Mouse (Mus musculus): ENCODE results near the gene Tshb. TPM values are rescaled to one million over a fixed set of nuclear protein-coding genes. Genes with fewer than 3 reads are reported as not detected.

Gene Tshb
- not detected in 2 replicates for polyA plus RNA-seq (2012; rRNA removed; ENCODE audit: low replicate concordance)

GRCm38 (mm10) chr3:102782618-102783017 lies at the start of gene Tshb:
Tshb (minus strand) TSS chr3:102782718.

GRCm38 (mm10) chr3:102734313-102735030 lies 48.0 kb downstream of the Tshb start, which contains the start of gene Tspan2:
Tspan2 (plus strand) TSS chr3:102734529.

Other genes with a start within 250 kb of the Tshb start
- 1.1 and 4.5 TPM in 2 replicates for gene Tspan2, start 48.2 kb downstream of the Tshb start, polyA plus RNA-seq (2012; rRNA removed; ENCODE audit: low replicate concordance)
- gene Sycp1, start 153.4 kb upstream of the Tshb start, polyA plus RNA-seq (2012; rRNA removed; ENCODE audit: low replicate concordance) = not detected in 2 replicates
- not detected in 2 replicates for gene Nr1h5, start 181.4 kb upstream of the Tshb start, polyA plus RNA-seq (2012; rRNA removed; ENCODE audit: low replicate concordance)
- 17.6 and 27.7 TPM in 2 replicates for gene Sike1, start 213.0 kb upstream of the Tshb start, polyA plus RNA-seq (2012; rRNA removed; ENCODE audit: low replicate concordance)
- 18.7 and 55.8 TPM in 2 replicates for gene Csde1, start 237.7 kb upstream of the Tshb start, polyA plus RNA-seq (2012; rRNA removed; ENCODE audit: low replicate concordance)